Mouse (Mus musculus): ENCODE results near the gene Aldh2. TPM values are rescaled to one million over a fixed set of nuclear protein-coding genes. Genes with fewer than 3 reads are reported as not detected.

Aldh2 gene
- polyA plus RNA-seq, 1 experiment from 2014 or later, result 146 TPM

- Histone ChIP-seq H3K4me3 (no peak overlapping the region), H3K27ac (no peak overlapping the region), H3K9ac (no peak overlapping the region), H3K9me3 (replicated peaks) (no peaks in the 10 kb centered on the region), H3K4me1 (no peaks in the 10 kb centered on the region), H3K4me2 (no peak overlapping the region), H3K36me3 (peaks cover 42% of the 10 kb centered on the region), H3K27me3 (replicated peaks) (no peaks in the 10 kb centered on the region)
- 73% methylated on average over 9 of the region's 9 CpGs for WGBS (ENCODE audit: insufficient replicate concordance)
- ATAC-seq, result no peak
Observed at GRCm38 (mm10) chr5:121518983-121519382, 74.6 kb downstream of the Aldh2 start.

Other genes with a start within 250 kb of the Aldh2 start
- 23.7 and 25.7 TPM in 2 replicates for gene Trafd1, start 208.2 kb downstream of the Aldh2 start, polyA plus RNA-seq (2016; fragmentation: Nextera tagmentation; extraction: Ambion mirVana)
- gene Naa25, start 195.9 kb downstream of the Aldh2 start, polyA plus RNA-seq (2016; fragmentation: Nextera tagmentation; extraction: Ambion mirVana), result 41.2 and 42.7 TPM in 2 replicates
- 0.64 and 0.74 TPM in 2 replicates for gene Tmem116, start 141.9 kb downstream of the Aldh2 start, polyA plus RNA-seq (2016; fragmentation: Nextera tagmentation; extraction: Ambion mirVana)
- 103 TPM in 2 replicates for gene Erp29, start 141.3 kb downstream of the Aldh2 start, polyA plus RNA-seq (2016; fragmentation: Nextera tagmentation; extraction: Ambion mirVana)
- gene Adam1b, start 90.4 kb downstream of the Aldh2 start, polyA plus RNA-seq (2016; fragmentation: Nextera tagmentation; extraction: Ambion mirVana), result not detected in 2 replicates
- 0.26 and 0.54 TPM in 2 replicates for gene Adam1a, start 48.3 kb downstream of the Aldh2 start, polyA plus RNA-seq (2016; fragmentation: Nextera tagmentation; extraction: Ambion mirVana)
- not detected in 2 replicates for gene Gm42878, start 48.3 kb downstream of the Aldh2 start, polyA plus RNA-seq (2016; fragmentation: Nextera tagmentation; extraction: Ambion mirVana)
- 33.6 and 35.8 TPM in 2 replicates for gene Mapkapk5, start 47.9 kb downstream of the Aldh2 start, polyA plus RNA-seq (2016; fragmentation: Nextera tagmentation; extraction: Ambion mirVana)
- 1.6 and 1.9 TPM in 2 replicates for gene Acad12, start 25.1 kb upstream of the Aldh2 start, polyA plus RNA-seq (2016; fragmentation: Nextera tagmentation; extraction: Ambion mirVana)
- 2.5 and 2.6 TPM in 2 replicates for gene Acad10, start 66.7 kb upstream of the Aldh2 start, polyA plus RNA-seq (2016; fragmentation: Nextera tagmentation; extraction: Ambion mirVana)
- 35.1 and 36.6 TPM in 2 replicates for gene Brap, start 66.7 kb upstream of the Aldh2 start, polyA plus RNA-seq (2016; fragmentation: Nextera tagmentation; extraction: Ambion mirVana)
- gene Atxn2, start 117.5 kb upstream of the Aldh2 start, polyA plus RNA-seq (2016; fragmentation: Nextera tagmentation; extraction: Ambion mirVana), result 40.5 and 40.8 TPM in 2 replicates
- gene Sh2b3, start 243.8 kb upstream of the Aldh2 start, polyA plus RNA-seq (2016; fragmentation: Nextera tagmentation; extraction: Ambion mirVana), result 13.0 TPM in 2 replicates

All from liver, embryonic 12.5 days (tissue).